Mouse (Mus musculus) heart, postnatal 0 days (tissue): ENCODE results near the gene Dlk1. TPM values are rescaled to one million over a fixed set of nuclear protein-coding genes. Genes with fewer than 3 reads are reported as not detected.

Experiments
- ATAC-seq: fragments of 200-750 bp; cut with Nextera tagmentation; 2 replicates; pipeline ENCODE4 v1.8.0; 2017; ENCODE audit warnings: low read depth, moderate number of reproducible peaks, moderate library complexity; ENCODE audit not compliant: insufficient read depth
- DNase-seq: peaks from one replicate; pipeline ENCODE4 v3.0.0-alpha.2; 2016; ENCODE audit warnings: low spot score
- H3K27ac ChIP-seq: fragments of 300-500 bp; sonication (generic); 2 replicates; pipeline ENCODE4 v1.5.1; 2014; ENCODE audit warnings: low read depth, mild to moderate bottlenecking
- H3K27me3 ChIP-seq: fragments of 300-500 bp; sonication (generic); 2 replicates; pipeline ENCODE4 v1.6.1; 2014; ENCODE audit warnings: low read length, mixed read lengths; ENCODE audit not compliant: control insufficient read depth, insufficient read depth
- H3K36me3 ChIP-seq: fragments of 300-500 bp; sonication (generic); replicated peaks from 2 replicates; pipeline ENCODE4 v1.6.1; 2014; ENCODE audit warnings: low read length, mixed read lengths; ENCODE audit not compliant: control insufficient read depth, insufficient read depth
- H3K4me1 ChIP-seq: fragments of 300-500 bp; sonication (generic); 2 replicates; pipeline ENCODE4 v1.6.1; 2014; ENCODE audit warnings: antibody characterized with exemption; ENCODE audit not compliant: control insufficient read depth, insufficient read depth
- H3K4me2 ChIP-seq: fragments of 300-500 bp; sonication (generic); 2 replicates; pipeline ENCODE4 v1.6.1; 2014; ENCODE audit warnings: low read depth, mild to moderate bottlenecking, low read length, moderate library complexity
- H3K4me3 ChIP-seq: fragments of 300-500 bp; sonication (generic); 2 replicates; pipeline ENCODE4 v1.5.1; 2014; ENCODE audit warnings: low read depth, low read length
- H3K9ac ChIP-seq: fragments of 300-500 bp; sonication (generic); replicated peaks from 2 replicates; pipeline ENCODE4 v1.6.1; 2014; ENCODE audit warnings: low read depth, low read length, mixed read lengths
- H3K9me3 ChIP-seq: fragments of 300-500 bp; sonication (generic); replicated peaks from 2 replicates; pipeline ENCODE4 v1.6.1; 2016; ENCODE audit warnings: low read length; ENCODE audit not compliant: control insufficient read depth
- CTCF ChIP-seq: IDR thresholded peaks from 2 replicates; pipeline ENCODE4 v1.5.1; 2016; ENCODE audit warnings: antibody characterized with exemption, control low read depth, low read depth
- EP300 ChIP-seq: IDR thresholded peaks from 2 replicates; pipeline ENCODE4 v1.6.1; 2016; ENCODE audit warnings: antibody characterized with exemption, low read depth
- WGBS: fragments of 180-500 bp; shearing (Covaris S2); extraction: QIAGEN DNeasy Blood & Tissue Kit; methylation state at CpG from one replicate; pipeline ENCODE4 v1.1.7; 2014; 5-methylcytosine and 5-hydroxymethylcytosine counted together
- polyA plus RNA-seq: library from polyadenylated mRNA; unstranded; fragments of >200 nt; fragmentation: Nextera tagmentation; extraction: Ambion mirVana; gene quantifications from 2 replicates; pipeline ENCODE4 v1.2.1, GENCODE M21; 2015
- total RNA-seq: library from RNA; depleted of rRNA; stranded (reverse); fragments of >200 nt; gene quantifications from 2 replicates; pipeline ENCODE4 v1.2.3, GENCODE M21; 2014; ENCODE audit warnings: low replicate concordance

Dlk1 gene
- total and polyA plus RNA-seq, 2 experiments from 2014 or later: 45.0 to 55.1 TPM

DNA sequence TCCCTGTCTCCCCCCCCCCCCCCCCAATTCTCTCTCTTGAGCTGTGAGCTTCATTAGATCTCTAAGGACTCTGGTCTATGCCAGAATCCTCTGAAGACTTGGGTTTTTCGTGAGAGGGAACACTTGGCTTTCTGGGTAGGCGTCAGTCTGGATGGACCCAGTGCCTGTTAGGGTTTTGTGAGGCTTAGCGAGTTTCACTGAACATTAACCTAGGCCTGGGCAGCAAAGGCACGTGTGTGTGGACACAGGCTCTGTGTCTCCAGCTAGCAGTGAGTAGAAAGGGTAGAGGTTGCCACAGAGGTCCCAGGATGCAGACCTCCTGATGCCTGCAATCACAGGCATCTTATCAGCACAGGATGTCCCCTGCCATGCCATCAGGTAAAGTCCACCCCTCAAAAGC, 48.4 kb downstream of the Dlk1 start:
- no peaks in the 10 kb centered on the region for H3K36me3 ChIP-seq
- H3K4me3 ChIP-seq: no peak overlapping the region
- H3K4me1 ChIP-seq: no peaks in the 10 kb centered on the region
- 50% methylated on average over 4 of the region's 4 CpGs for WGBS
- H3K4me2 ChIP-seq: no peak overlapping the region
- TF ChIP-seq EP300: no peak
- no peak for TF ChIP-seq CTCF
- no peaks in the 10 kb centered on the region for H3K9me3 ChIP-seq
- H3K27ac ChIP-seq: no peak overlapping the region
- H3K9ac ChIP-seq: no peak overlapping the region
- ATAC-seq (no peak), DNase-seq (no peak)
- H3K27me3 ChIP-seq: no peaks in the 10 kb centered on the region

DNA sequence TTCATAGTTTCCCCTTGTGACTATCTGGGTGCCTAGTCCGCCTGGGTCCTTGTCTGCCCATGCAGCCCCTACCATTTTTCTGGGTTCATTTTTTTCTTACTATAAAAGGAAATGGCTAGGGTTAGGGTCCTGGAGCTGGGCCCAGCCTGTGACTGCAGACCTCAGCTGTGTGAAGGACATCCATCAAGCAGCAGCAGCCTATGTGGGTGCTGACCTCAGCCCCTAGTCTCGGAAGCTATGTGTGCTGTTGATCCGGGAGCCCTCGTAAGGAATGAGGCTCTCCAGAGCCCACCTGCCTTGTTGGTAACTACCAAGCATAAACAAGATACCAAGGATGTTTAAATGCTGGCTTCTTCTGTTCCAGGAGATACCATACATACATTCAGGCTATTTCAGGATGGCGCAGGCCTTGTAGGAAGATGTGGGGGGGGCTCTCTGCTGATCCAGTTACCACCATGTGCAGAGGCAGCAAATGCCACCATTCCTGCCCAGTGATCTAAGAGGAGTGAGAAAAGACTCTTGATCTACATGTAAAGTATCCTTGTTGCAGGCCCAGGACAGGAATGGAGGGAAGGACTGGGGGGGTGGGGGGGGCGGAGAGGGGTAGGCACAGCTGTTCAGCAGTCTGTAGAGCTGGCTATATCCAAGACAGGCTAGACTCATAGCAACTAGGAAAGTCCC, 49.9 kb downstream of the Dlk1 start:
- no peak overlapping the region for H3K4me2 ChIP-seq
- 76% methylated on average over 6 of the region's 6 CpGs for WGBS
- no peak for ATAC-seq

DNA sequence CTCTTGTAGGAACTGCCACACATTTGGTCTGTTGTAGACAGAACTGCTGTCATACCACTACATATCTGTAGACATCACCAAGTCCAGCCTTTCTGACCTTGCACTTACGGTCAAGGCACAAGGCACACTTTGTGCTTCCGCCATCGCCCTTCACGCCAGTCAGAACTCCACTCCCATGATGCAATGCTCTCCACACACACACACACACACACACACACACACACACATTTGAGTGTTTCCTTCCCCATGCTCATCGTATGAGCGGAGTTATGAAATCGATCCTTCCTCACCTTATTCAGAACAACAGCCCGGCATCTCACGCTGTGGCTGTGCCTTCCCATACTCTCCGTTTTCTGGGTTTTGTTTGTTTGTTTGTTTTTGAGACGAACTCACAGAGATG, 55.1 kb downstream of the Dlk1 start:
- H3K4me1 ChIP-seq: peaks cover 5% of the 10 kb centered on the region; the same call in 1 of the 2 replicates
- no peak for DNase-seq
- TF ChIP-seq EP300: no peak

More for the DNA sequence above, 49.9 kb downstream of the Dlk1 start:
- no peak for DNase-seq
- no peaks in the 10 kb centered on the region for H3K4me1 ChIP-seq
- H3K27me3 ChIP-seq: 0 out of 2 replicates have a peak, but pooled peaks cover 2% of the 10 kb centered on the region
- H3K9ac ChIP-seq: no peak overlapping the region
- no peak overlapping the region for H3K4me3 ChIP-seq
- TF ChIP-seq CTCF (no peak), EP300 (no peak)
- no peaks in the 10 kb centered on the region for H3K36me3 ChIP-seq
- H3K9me3 ChIP-seq: no peaks in the 10 kb centered on the region
- H3K27ac ChIP-seq: no peak overlapping the region

DNA sequence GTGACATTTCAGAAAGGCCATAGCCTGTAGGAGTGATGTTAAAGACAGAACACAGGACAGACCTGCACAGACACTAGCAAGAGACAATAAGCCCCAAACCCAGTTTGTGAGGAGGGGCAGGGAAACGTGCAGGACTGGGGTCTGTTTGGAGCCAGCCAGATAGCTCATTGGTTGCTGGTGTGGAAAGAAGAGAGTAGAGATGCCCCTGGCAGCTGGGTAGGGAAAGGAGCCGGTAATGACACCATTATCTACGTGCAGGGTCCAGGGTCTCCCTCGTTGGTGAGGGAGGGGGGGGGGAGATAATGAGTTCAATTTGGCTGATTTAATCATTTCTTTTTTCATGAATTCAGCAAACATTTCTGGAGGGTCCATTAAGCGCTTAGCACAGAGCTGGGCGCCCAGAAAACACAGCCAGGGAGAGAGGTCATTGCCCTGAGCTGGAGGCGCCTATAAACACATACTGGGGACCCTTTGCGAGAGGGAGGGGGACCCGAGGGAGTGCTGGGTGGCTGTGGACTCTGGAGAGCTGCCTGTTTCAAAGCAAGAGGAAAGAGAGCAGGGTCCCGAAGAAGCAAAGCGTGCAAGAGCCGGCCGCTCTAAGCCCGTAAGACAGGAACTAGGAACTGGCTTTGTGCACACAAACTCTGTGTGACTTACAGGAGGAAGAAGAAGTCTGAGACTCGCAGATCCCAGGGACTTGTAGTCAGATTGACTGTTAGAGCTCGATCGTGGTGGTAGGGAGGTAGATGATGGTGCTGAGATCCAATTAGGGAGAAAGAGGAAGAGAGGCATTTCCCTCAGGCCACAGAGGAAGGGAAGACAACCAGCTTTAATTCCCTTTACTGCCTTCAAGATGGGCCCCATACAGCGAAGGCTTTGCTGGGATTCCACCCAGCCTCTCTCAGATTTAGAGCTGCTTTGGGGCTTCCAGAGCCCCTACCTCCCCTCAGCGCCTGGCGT, 56.2 kb downstream of the Dlk1 start:
- H3K4me1 ChIP-seq: peaks cover 5% of the 10 kb centered on the region; the same call in 1 of the 2 replicates
- no peak overlapping the region for H3K4me3 ChIP-seq
- H3K4me2 ChIP-seq: no peak overlapping the region
- no peaks in the 10 kb centered on the region for H3K9me3 ChIP-seq
- H3K27ac ChIP-seq: no peak overlapping the region
- DNase-seq (no peak), ATAC-seq (no peak)
- 54% methylated on average over 20 of the region's 20 CpGs for WGBS
- TF ChIP-seq CTCF: no peak
- TF ChIP-seq EP300: no peak
- no peaks in the 10 kb centered on the region for H3K36me3 ChIP-seq
- 0 out of 2 replicates have a peak, but pooled peaks cover 5% of the 10 kb centered on the region for H3K27me3 ChIP-seq
- H3K9ac ChIP-seq: no peak overlapping the region

More for the DNA sequence above, 55.1 kb downstream of the Dlk1 start:
- no peak for ATAC-seq
- Histone ChIP-seq H3K36me3 (no peaks in the 10 kb centered on the region), H3K27ac (no peak overlapping the region), H3K27me3 (0 out of 2 replicates have a peak, but pooled peaks cover 5% of the 10 kb centered on the region), H3K9ac (no peak overlapping the region), H3K4me3 (no peak overlapping the region), H3K9me3 (no peaks in the 10 kb centered on the region), H3K4me2 (no peak overlapping the region)
- WGBS: 82% methylated on average over 11 of the region's 11 CpGs

DNA sequence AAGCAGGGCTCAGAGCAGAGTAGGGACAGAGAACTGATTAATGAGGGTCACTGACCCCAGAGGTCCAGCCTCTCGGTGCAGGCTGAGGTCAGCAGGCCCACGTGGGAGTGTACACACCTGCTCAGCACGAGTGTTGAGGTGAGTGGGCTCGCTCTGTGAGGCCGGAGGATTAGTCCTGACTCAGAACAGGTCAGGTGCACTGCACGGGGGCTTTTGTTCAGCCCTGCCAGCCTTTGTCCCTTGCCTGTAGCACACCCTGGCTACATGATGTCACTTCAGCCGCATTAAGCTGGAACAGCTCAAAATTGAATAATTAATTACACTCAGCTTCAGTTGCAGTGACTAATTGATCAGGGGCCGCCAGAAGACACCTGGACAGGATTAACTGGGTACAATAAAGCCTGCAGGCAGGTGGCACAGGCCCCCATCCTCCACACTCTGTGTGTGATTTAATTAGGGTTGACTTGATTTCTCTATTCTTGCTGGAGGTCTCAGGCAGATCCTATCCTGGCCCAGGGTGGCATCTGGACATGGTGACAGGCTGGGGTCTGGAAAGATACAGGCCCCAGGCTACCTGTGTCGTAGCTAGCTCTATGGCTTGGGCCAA, 57.0 kb downstream of the Dlk1 start:
- ATAC-seq (no peak), DNase-seq (no peak)
- no peaks in the 10 kb centered on the region for H3K9me3 ChIP-seq
- H3K9ac ChIP-seq: no peak overlapping the region
- H3K4me1 ChIP-seq: peaks cover 5% of the 10 kb centered on the region; the same call in 1 of the 2 replicates
- H3K27ac ChIP-seq: no peak overlapping the region
- WGBS: 64% methylated on average over 9 of the region's 9 CpGs
- no peak overlapping the region for H3K4me2 ChIP-seq
- TF ChIP-seq CTCF (no peak), EP300 (no peak)
- no peak overlapping the region for H3K4me3 ChIP-seq
- H3K36me3 ChIP-seq: no peaks in the 10 kb centered on the region
- 0 out of 2 replicates have a peak, but pooled peaks cover 5% of the 10 kb centered on the region for H3K27me3 ChIP-seq
